Mouse (Mus musculus) heart, adult 2 months (tissue): Measurements from ENCODE around the gene Thumpd3. TPM values are rescaled to one million over a fixed set of nuclear protein-coding genes. Genes with fewer than 3 reads are reported as not detected.
A peak's percentile ranks its signal among the peaks of the same experiment; 100 is the strongest.

Experiments used
- DNase-seq, 2 experiments: peaks; one replicate each; pipeline ENCODE4 v3.0.0; 2021
- H3K27ac ChIP-seq: fragments of 200-600 bp; 2 replicates; pipeline ENCODE4 v1.8.1; 2022
- H3K27me3 ChIP-seq: fragments of 200-500 bp; 2 replicates; pipeline ENCODE4 v1.6.1; 2012; ENCODE audit warnings: mild to moderate bottlenecking, low read length, inconsistent platforms, mixed read lengths; ENCODE audit not compliant: control insufficient read depth, insufficient read depth
- H3K36me3 ChIP-seq: fragments of 200-500 bp; 2 replicates; pipeline ENCODE4 v1.6.1; 2012; ENCODE audit warnings: low read length, inconsistent platforms; ENCODE audit not compliant: control insufficient read depth, insufficient read depth
- H3K4me1 ChIP-seq: fragments of 200-500 bp; 2 replicates; pipeline ENCODE4 v1.6.1; 2011; ENCODE audit warnings: low read length; ENCODE audit not compliant: control insufficient read depth, insufficient read depth
- H3K4me3 ChIP-seq: fragments of 200-600 bp; 2 replicates; pipeline ENCODE4 v1.8.1; 2022
- H3K79me2 ChIP-seq: fragments of 200-500 bp; replicated peaks from 2 replicates; pipeline ENCODE4 v1.6.1; 2012; ENCODE audit warnings: mild to moderate bottlenecking, inconsistent platforms, low read length, moderate library complexity, mixed read lengths; ENCODE audit not compliant: control insufficient read depth, insufficient read depth
- H3K9ac ChIP-seq: fragments of 200-500 bp; 2 replicates; pipeline ENCODE4 v1.6.1; 2012; ENCODE audit warnings: low read depth, mild to moderate bottlenecking, control low read depth, inconsistent platforms, low read length, mixed read lengths
- CTCF ChIP-seq: fragments of 200-600 bp; IDR thresholded peaks from 2 replicates; pipeline ENCODE4 v1.8.1; 2022; ENCODE audit warnings: antibody characterized with exemption, mild to moderate bottlenecking, moderate library complexity
- EP300 ChIP-seq: fragments of 200-500 bp; IDR thresholded peaks from 2 replicates; pipeline ENCODE4 v1.6.1; 2011; ENCODE audit warnings: low read depth, low read length, control low read depth; ENCODE audit not compliant: insufficient read depth
- POLR2A ChIP-seq: fragments of 200-500 bp; IDR thresholded peaks from 2 replicates; pipeline ENCODE4 v1.6.1; 2011; ENCODE audit warnings: mild to moderate bottlenecking, low read depth, low read length, control low read depth; ENCODE audit not compliant: insufficient read depth
- WGBS: fragments of 180-500 bp; shearing (Covaris S2); methylation state at CpG from one replicate; pipeline ENCODE4 v1.1.7; 2018; 5-methylcytosine and 5-hydroxymethylcytosine counted together
- intact Hi-C: fragments of 180-260 bp; cut with DNase I; formaldehyde crosslinking; loops from one replicate; pipeline ENCODE4 v1.15.1; 2025
- polyA plus RNA-seq: library from polyadenylated mRNA; depleted of rRNA; stranded (reverse); fragments of >200 nt; gene quantifications from 2 replicates; pipeline ENCODE4 v1.2.3, GENCODE M21; 2012
- total RNA-seq, 2 experiments: library from RNA; stranded (reverse); gene quantifications; 2 replicates each; pipeline ENCODE4 v1.2.3; 2021

The Thumpd3 gene
- total and polyA plus RNA-seq, 3 experiments, result 5.0 to 19.9 (median 17.5) TPM

GRCm38 (mm10) chr6:113078031-113078721 lies 32.2 kb downstream of the Thumpd3 start:
- peaks cover 39% of the 10 kb centered on the region for H3K36me3 ChIP-seq
- H3K27ac ChIP-seq, result peak overlapping the region; percentile 100
- H3K79me2 ChIP-seq, result peaks cover 5% of the 10 kb centered on the region
- H3K27me3 ChIP-seq, result no peaks in the 10 kb centered on the region
- peaks cover 13% of the 10 kb centered on the region for H3K4me1 ChIP-seq
- peak overlapping the region; percentile 97 for H3K4me3 ChIP-seq
- TF ChIP-seq EP300 (no peak), CTCF (0 out of 2 replicates have a peak, but pooled peaks have one; percentile 20), POLR2A (no peak)
- intact Hi-C loops, result loop anchor here (2.0 kb wide), 1 partner anchor 21 kb away; no protein-coding TSS in a partner anchor
- WGBS, result under 1% methylated on average over 18 of the region's 18 CpGs
- peak overlapping the region; percentile 99 for H3K9ac ChIP-seq
- DNase-seq, result peak in 1 of 2 experiments; percentile 46

GRCm38 (mm10) chr6:113079492-113079891 lies 33.5 kb downstream of the Thumpd3 start:
- H3K79me2 ChIP-seq, result peaks cover 7% of the 10 kb centered on the region
- 0 out of 2 replicates have a peak, but pooled peaks have one; percentile 3 for TF ChIP-seq CTCF
- TF ChIP-seq POLR2A, result no peak
- DNase-seq, result peak; percentile 41 to 60
- peaks cover 14% of the 10 kb centered on the region for H3K4me1 ChIP-seq
- intact Hi-C loops, result loop anchor here (2.0 kb wide), 1 partner anchor 19 kb away; no protein-coding TSS in a partner anchor
- peaks cover 44% of the 10 kb centered on the region for H3K36me3 ChIP-seq
- WGBS, result 1% methylated on average over 3 of the region's 3 CpGs
- no peaks in the 10 kb centered on the region for H3K27me3 ChIP-seq
- peak overlapping the region; percentile 97 for H3K4me3 ChIP-seq
- peak overlapping the region; percentile 66 for H3K9ac ChIP-seq
- H3K27ac ChIP-seq, result peak overlapping the region; percentile 100

DNA sequence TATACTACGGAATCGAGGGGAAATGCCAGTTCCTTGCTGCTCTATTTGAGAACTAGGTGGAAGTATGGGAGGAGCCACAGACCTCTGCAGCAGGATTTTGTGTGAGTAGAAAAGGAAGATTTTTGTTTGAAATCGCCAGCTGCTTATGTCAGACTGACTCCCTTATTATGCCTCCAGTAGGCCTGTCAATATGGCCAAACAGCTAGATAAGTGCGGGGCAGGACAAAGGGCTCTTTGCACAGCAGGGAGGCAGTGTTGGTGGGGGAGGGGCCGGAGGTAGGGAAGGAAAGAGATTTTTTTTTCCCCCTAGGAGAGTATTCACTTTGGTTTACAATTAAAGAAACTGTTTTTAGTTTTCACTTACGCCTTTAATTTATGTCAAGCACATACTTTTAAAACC lies 36.2 kb downstream of the Thumpd3 start:
- Histone ChIP-seq H3K4me3 (no peak overlapping the region), H3K27ac (no peak overlapping the region; the same call in 1 of the 2 replicates), H3K9ac (peak overlapping the region; percentile 8), H3K79me2 (peaks cover 7% of the 10 kb centered on the region), H3K27me3 (no peaks in the 10 kb centered on the region), H3K36me3 (peaks cover 42% of the 10 kb centered on the region), H3K4me1 (peaks cover 14% of the 10 kb centered on the region)
- intact Hi-C loops, result no loop called here
- TF ChIP-seq CTCF, result no peak
- no peak for TF ChIP-seq POLR2A
- TF ChIP-seq EP300, result 0 out of 2 replicates have a peak, but pooled peaks have one; percentile 13
- DNase-seq, result no peak
- WGBS, result 12% methylated on average over 6 of the region's 6 CpGs

DNA sequence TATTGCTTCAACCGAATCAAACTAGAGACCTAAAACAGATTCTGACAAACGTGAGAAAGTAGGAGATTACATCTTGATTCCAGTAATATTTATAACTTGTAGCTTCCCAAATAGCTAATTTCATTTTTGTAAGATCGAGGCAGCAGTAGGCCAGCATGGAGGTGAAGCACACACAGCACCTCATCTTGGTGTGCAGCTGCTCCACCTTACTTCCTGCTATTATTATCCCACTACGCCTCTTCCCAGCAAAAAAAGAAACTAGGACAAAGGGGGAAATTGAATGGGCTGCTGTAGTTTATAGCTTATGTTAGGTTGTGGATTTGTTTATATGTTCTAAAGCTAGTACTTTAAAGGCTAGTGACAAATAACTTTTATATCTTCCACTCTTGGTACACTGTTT lies 38.6 kb downstream of the Thumpd3 start:
- intact Hi-C loops, result no loop called here
- no peak for TF ChIP-seq POLR2A
- no peak for TF ChIP-seq CTCF
- no peak for TF ChIP-seq EP300
- H3K4me1 ChIP-seq, result peaks cover 12% of the 10 kb centered on the region
- no peak for DNase-seq
- no peak overlapping the region for H3K9ac ChIP-seq
- 11% methylated on average over 4 of the region's 4 CpGs for whole genome bisulfite sequencing
- peaks cover 6% of the 10 kb centered on the region for H3K79me2 ChIP-seq
- H3K36me3 ChIP-seq, result peaks cover 38% of the 10 kb centered on the region
- no peaks in the 10 kb centered on the region for H3K27me3 ChIP-seq
- no peak overlapping the region for H3K4me3 ChIP-seq
- peak overlapping the region; percentile 66 for H3K27ac ChIP-seq

- no peak overlapping the region for H3K27ac ChIP-seq
- no peak for DNase-seq
- H3K27me3 ChIP-seq, result no peaks in the 10 kb centered on the region
- no peak overlapping the region for H3K4me3 ChIP-seq
- peaks cover 2% of the 10 kb centered on the region for H3K79me2 ChIP-seq
- H3K4me1 ChIP-seq, result peaks cover 1% of the 10 kb centered on the region
- H3K9ac ChIP-seq, result no peak overlapping the region
- intact Hi-C loops, result no loop called here
- H3K36me3 ChIP-seq, result peaks cover 15% of the 10 kb centered on the region
- no peak for TF ChIP-seq EP300
- TF ChIP-seq POLR2A, result no peak
- no peak for TF ChIP-seq CTCF
- 49% methylated on average over 3 of the region's 3 CpGs for WGBS
Observed at GRCm38 (mm10) chr6:113093206-113093605, 47.2 kb downstream of the Thumpd3 start.

GRCm38 (mm10) chr6:113095547-113095946 lies 49.5 kb downstream of the Thumpd3 start:
- Histone ChIP-seq H3K27me3 (no peaks in the 10 kb centered on the region), H3K4me3 (no peak overlapping the region), H3K9ac (no peak overlapping the region), H3K79me2 (peaks cover 2% of the 10 kb centered on the region; the same call in 1 of the 2 replicates), H3K27ac (no peak overlapping the region), H3K4me1 (peaks cover 6% of the 10 kb centered on the region), H3K36me3 (peaks cover 25% of the 10 kb centered on the region)
- no peak for TF ChIP-seq EP300
- TF ChIP-seq CTCF, result no peak
- no peak for TF ChIP-seq POLR2A
- WGBS, result 62% methylated on average over 1 of the region's 1 CpGs
- intact Hi-C loops, result no loop called here
- no peak for DNase-seq
